Mouse (Mus musculus) layer of hippocampus, postnatal 25 days (tissue): ENCODE measurements at regions not wholly inside any gene's neighbourhood (a gene's known extent, or its start where the extent isn't known, plus 50 kb on each side); places are given as distances from the start of the nearest gene placed in this dataset.

ENCODE experiments used
- DNase-seq, 2 experiments: peaks; one replicate each; pipeline ENCODE4 v3.0.0; 2022; ENCODE audit warnings: mixed read lengths in 2 of 2, low spot score in 1 of 2; ENCODE audit errors: extremely low spot score in 1 of 2

GRCm38 (mm10) chr2:179382594-179382993 is 59.6 kb upstream of the Cdh4 start:
- no peak for DNase-seq

GRCm38 (mm10) chr2:179386871-179387270 is 55.4 kb upstream of the Cdh4 start:
- DNase-seq, result no peak

- no peak for DNase-seq
These were observed 51.7 kb upstream of the Cdh4 start for GRCm38 (mm10) chr2:179390486-179390885.

- DNase-seq, result no peak
These were observed 51.2 kb upstream of the Cdh4 start for GRCm38 (mm10) chr2:179390924-179391461.
